Mouse (Mus musculus) bone marrow, adult 2 months (tissue): ENCODE data around the gene Wnk2.

ENCODE experiments used
- CTCF ChIP-seq: fragments of 200-500 bp; IDR thresholded peaks from 2 replicates; pipeline ENCODE4 v1.5.1; 2011; ENCODE audit warnings: low read length, control low read depth; ENCODE audit not compliant: control insufficient read depth, insufficient read depth
- POLR2A ChIP-seq: fragments of 200-500 bp; IDR thresholded peaks from 2 replicates; pipeline ENCODE4 v1.6.1; 2011; ENCODE audit warnings: low read depth, mild to moderate bottlenecking, control low read depth, low read length, borderline replicate concordance; ENCODE audit not compliant: control insufficient read depth

- TF ChIP-seq POLR2A (no peak), CTCF (no peak)
These were observed 40.6 kb upstream of the Wnk2 start for GRCm38 (mm10) chr13:49188219-49188965.
